Mouse (Mus musculus) ES-Bruce4 (cell line): ENCODE measurements at regions not wholly inside any gene's neighbourhood (a gene's known extent, or its start where the extent isn't known, plus 50 kb on each side); places are given as distances from the start of the nearest gene placed in this dataset.
A peak's percentile ranks its signal among the peaks of the same experiment; 100 is the strongest.

Experiments used
- H3K27ac ChIP-seq: 2 replicates; pipeline ENCODE4 v1.5.1; 2012; ENCODE audit warnings: low read length, inconsistent platforms; ENCODE audit not compliant: insufficient read depth
- H3K27me3 ChIP-seq: 2 replicates; pipeline ENCODE4 v1.6.1; 2012; ENCODE audit warnings: mild to moderate bottlenecking, low read length, inconsistent platforms; ENCODE audit not compliant: control insufficient read depth, poor library complexity, insufficient read depth, severe bottlenecking
- H3K36me3 ChIP-seq: 2 replicates; pipeline ENCODE4 v1.6.1; 2012; ENCODE audit warnings: inconsistent platforms, mild to moderate bottlenecking, low read length, moderate library complexity; ENCODE audit not compliant: control insufficient read depth, poor library complexity, insufficient read depth, severe bottlenecking
- H3K4me1 ChIP-seq: one replicate; pipeline ENCODE4 v1.8.1; 2011; ENCODE audit warnings: low read length; ENCODE audit not compliant: control insufficient read depth, insufficient read depth
- H3K4me3 ChIP-seq: 2 replicates; pipeline ENCODE4 v1.5.1; 2011; ENCODE audit warnings: low read depth, mild to moderate bottlenecking, low read length
- H3K9ac ChIP-seq: 2 replicates; pipeline ENCODE4 v1.6.1; 2012; ENCODE audit warnings: low read depth, mild to moderate bottlenecking, inconsistent platforms; ENCODE audit not compliant: poor library complexity, severe bottlenecking
- H3K9me3 ChIP-seq: replicated peaks from 2 replicates; pipeline ENCODE4 v1.6.1; 2012; ENCODE audit warnings: mild to moderate bottlenecking, low read length, inconsistent platforms; ENCODE audit not compliant: control insufficient read depth, poor library complexity, insufficient read depth, severe bottlenecking
- CTCF ChIP-seq: IDR thresholded peaks from one replicate; pipeline ENCODE4 v1.8.1; 2011; ENCODE audit warnings: low read depth, low read length
- EP300 ChIP-seq: IDR thresholded peaks from 2 replicates; pipeline ENCODE4 v1.6.1; 2011; ENCODE audit warnings: low read depth, low read length; ENCODE audit not compliant: insufficient read depth
- POLR2A ChIP-seq: IDR thresholded peaks from one replicate; pipeline ENCODE4 v1.8.1; 2011; ENCODE audit warnings: low read length; ENCODE audit not compliant: insufficient read depth

DNA sequence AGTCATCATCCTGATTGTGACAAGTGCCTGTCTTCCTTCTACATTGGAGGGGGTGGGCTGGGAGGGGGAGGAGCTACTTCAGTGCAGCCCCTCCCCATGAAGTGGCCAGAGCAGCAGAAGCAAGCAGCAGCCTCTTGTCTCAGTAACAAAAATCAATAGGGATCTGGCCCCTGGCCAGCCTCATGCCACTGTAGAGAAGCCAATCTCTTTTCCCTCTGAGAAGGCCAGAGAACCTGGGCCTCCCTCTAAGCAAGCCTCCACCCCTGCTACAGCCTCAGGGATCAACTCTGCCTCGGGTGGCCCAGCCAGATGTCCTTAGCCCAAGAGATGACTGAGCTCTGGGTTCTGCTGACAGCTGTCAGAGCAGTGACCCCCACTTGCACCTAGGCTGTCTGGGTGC lies 159.9 kb upstream of the Rybp start:
- Histone ChIP-seq H3K9me3 (no peaks in the 10 kb centered on the region), H3K4me1 (peaks cover 6% of the 10 kb centered on the region), H3K4me3 (no peak overlapping the region), H3K27ac (no peak overlapping the region), H3K9ac (no peak overlapping the region), H3K36me3 (no peaks in the 10 kb centered on the region), H3K27me3 (no peaks in the 10 kb centered on the region)
- TF ChIP-seq POLR2A (no peak), CTCF (no peak), EP300 (no peak)

- peaks cover 5% of the 10 kb centered on the region for H3K4me1 ChIP-seq
- H3K4me3 ChIP-seq: no peak overlapping the region
- TF ChIP-seq CTCF (no peak), EP300 (no peak), POLR2A (no peak)
- no peaks in the 10 kb centered on the region for H3K36me3 ChIP-seq
- H3K9me3 ChIP-seq: no peaks in the 10 kb centered on the region
- no peaks in the 10 kb centered on the region for H3K27me3 ChIP-seq
- H3K27ac ChIP-seq: no peak overlapping the region
- no peak overlapping the region for H3K9ac ChIP-seq
Measured at GRCm38 (mm10) chr6:100446804-100447203, 159.5 kb upstream of the Rybp start.

- Histone ChIP-seq H3K27me3 (no peaks in the 10 kb centered on the region), H3K9ac (no peak overlapping the region), H3K4me3 (no peak overlapping the region), H3K27ac (no peak overlapping the region), H3K9me3 (no peaks in the 10 kb centered on the region), H3K4me1 (peaks cover 7% of the 10 kb centered on the region), H3K36me3 (no peaks in the 10 kb centered on the region)
- TF ChIP-seq POLR2A (no peak), CTCF (no peak), EP300 (no peak)
Measured at GRCm38 (mm10) chr6:100439071-100439737, 151.9 kb upstream of the Rybp start.

DNA sequence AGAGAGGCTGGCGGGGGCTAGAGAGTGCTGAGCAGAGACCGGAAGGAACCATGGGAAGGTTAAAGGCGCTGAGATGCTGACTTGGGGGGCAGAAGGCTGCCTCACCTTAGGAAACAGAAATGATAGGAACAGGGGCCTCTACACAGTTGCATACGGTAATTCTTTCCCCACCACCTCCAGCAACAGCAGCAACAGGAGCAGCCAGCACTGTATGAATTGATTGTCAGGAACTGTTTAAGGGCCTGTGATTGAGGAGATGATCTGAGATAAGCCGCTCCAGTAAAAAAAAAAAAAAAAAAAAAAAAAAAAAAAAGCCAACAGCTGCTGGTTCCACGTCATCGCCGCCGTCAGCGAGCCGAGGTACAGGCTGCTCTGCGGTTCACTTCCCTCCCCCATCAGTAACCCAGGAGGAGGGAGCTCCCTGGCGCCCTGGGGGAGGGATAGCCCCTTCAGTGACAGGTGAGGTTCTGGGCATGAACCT lies 151.3 kb upstream of the Rybp start:
- 0 out of 2 replicates have a peak overlapping the region, but pooled peaks have one; percentile 28 for H3K9ac ChIP-seq
- H3K4me3 ChIP-seq: peak overlapping the region; percentile 40
- H3K27me3 ChIP-seq: no peaks in the 10 kb centered on the region
- H3K36me3 ChIP-seq: no peaks in the 10 kb centered on the region
- no peak for TF ChIP-seq CTCF
- TF ChIP-seq EP300: 0 out of 2 replicates have a peak, but pooled peaks have one; percentile 18
- H3K27ac ChIP-seq: no peak overlapping the region
- no peaks in the 10 kb centered on the region for H3K9me3 ChIP-seq
- H3K4me1 ChIP-seq: peaks cover 7% of the 10 kb centered on the region

GRCm38 (mm10) chr6:100437980-100438379 lies 150.7 kb upstream of the Rybp start:
- Histone ChIP-seq H3K4me1 (peaks cover 10% of the 10 kb centered on the region), H3K9ac (0 out of 2 replicates have a peak overlapping the region, but pooled peaks have one; percentile 28), H3K27ac (no peak overlapping the region), H3K4me3 (peak overlapping the region; percentile 40), H3K9me3 (no peaks in the 10 kb centered on the region), H3K36me3 (no peaks in the 10 kb centered on the region), H3K27me3 (no peaks in the 10 kb centered on the region)
- TF ChIP-seq POLR2A (no peak), CTCF (no peak), EP300 (no peak)

DNA sequence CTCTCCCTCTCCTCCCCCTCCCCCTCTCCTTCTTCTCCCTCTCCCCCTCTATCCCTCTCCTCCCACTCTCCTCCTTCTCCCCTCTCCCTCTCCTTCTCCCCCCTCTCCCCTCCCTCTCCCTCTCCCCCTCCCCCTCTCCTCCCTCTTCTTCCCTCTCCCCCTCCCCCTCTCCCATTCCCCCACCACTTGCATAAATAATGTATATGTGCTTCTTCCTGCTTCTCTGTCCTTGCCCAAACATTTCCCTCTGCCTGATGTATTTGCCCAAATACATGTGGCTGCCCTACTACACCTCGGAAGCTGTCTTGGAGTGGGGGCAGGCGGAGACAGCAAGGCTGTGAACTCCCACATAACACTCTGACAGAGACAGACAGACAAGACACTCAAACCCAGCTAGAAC lies 149.2 kb upstream of the Rybp start:
- H3K9ac ChIP-seq: no peak overlapping the region
- no peak for TF ChIP-seq CTCF
- TF ChIP-seq EP300: no peak
- no peak for TF ChIP-seq POLR2A
- H3K36me3 ChIP-seq: no peaks in the 10 kb centered on the region
- H3K4me3 ChIP-seq: no peak overlapping the region
- peak overlapping the region; percentile 30; the same call in 1 of the 2 replicates for H3K27ac ChIP-seq
- no peaks in the 10 kb centered on the region for H3K9me3 ChIP-seq
- H3K27me3 ChIP-seq: no peaks in the 10 kb centered on the region
- peaks cover 10% of the 10 kb centered on the region for H3K4me1 ChIP-seq
